Mouse (Mus musculus) cerebellum, adult (tissue): Measurements from ENCODE around the gene Nr3c2.

Experiments
- ATAC-seq: cut with Nextera tagmentation; 2 replicates; pipeline ENCODE4 v1.9.2; 2017; ENCODE audit warnings: mild to moderate bottlenecking, moderate library complexity, mixed read lengths; ENCODE audit not compliant: insufficient number of reproducible peaks, low FRiP score, low TSS enrichment

Nr3c2 gene

GRCm38 (mm10) chr8:76899411-76900154 is at the start of gene Nr3c2:
Nr3c2 (plus strand) TSS chr8:76899442.
- ATAC-seq, result peak; percentile 3; the same call in 1 of the 2 replicates

GRCm38 (mm10) chr8:76858534-76858933 is 40.7 kb upstream of the Nr3c2 start:
- no peak for ATAC-seq

- ATAC-seq, result peak; percentile 49; the same call in 1 of the 2 replicates
Measured at GRCm38 (mm10) chr8:76859709-76860108, 39.5 kb upstream of the Nr3c2 start.

GRCm38 (mm10) chr8:76863066-76863465 is 36.2 kb upstream of the Nr3c2 start:
- no peak for ATAC-seq

- no peak for ATAC-seq
Measured at GRCm38 (mm10) chr8:76876809-76877208, 22.4 kb upstream of the Nr3c2 start.

GRCm38 (mm10) chr8:76897050-76897449 is 2.2 kb upstream of the Nr3c2 start:
- no peak for ATAC-seq

GRCm38 (mm10) chr8:76898721-76899410 is 376 bp upstream of the Nr3c2 start:
- ATAC-seq, result peak; percentile 50

GRCm38 (mm10) chr8:76900155-76901141 is 1.2 kb downstream of the Nr3c2 start:
- peak; percentile 4; the same call in 1 of the 2 replicates for ATAC-seq

- ATAC-seq, result peak; percentile 85
Measured at GRCm38 (mm10) chr8:76901430-76902204, 2.4 kb downstream of the Nr3c2 start.

- ATAC-seq, result peak; percentile 51
Measured at GRCm38 (mm10) chr8:76902205-76903078, 3.2 kb downstream of the Nr3c2 start.

- no peak for ATAC-seq
Measured at GRCm38 (mm10) chr8:76911206-76911605, 12.0 kb downstream of the Nr3c2 start.

GRCm38 (mm10) chr8:76912678-76913077 is 13.4 kb downstream of the Nr3c2 start:
- no peak for ATAC-seq

GRCm38 (mm10) chr8:76913207-76913606 is 14.0 kb downstream of the Nr3c2 start:
- no peak for ATAC-seq

- no peak for ATAC-seq
Measured at GRCm38 (mm10) chr8:76915260-76915659, 16.0 kb downstream of the Nr3c2 start.

- ATAC-seq, result no peak
Measured at GRCm38 (mm10) chr8:76919546-76919945, 20.3 kb downstream of the Nr3c2 start.

- no peak for ATAC-seq
Measured at GRCm38 (mm10) chr8:76924150-76924549, 24.9 kb downstream of the Nr3c2 start.

GRCm38 (mm10) chr8:76928326-76928725 is 29.1 kb downstream of the Nr3c2 start:
- ATAC-seq, result no peak

- no peak for ATAC-seq
Measured at GRCm38 (mm10) chr8:76928808-76929207, 29.6 kb downstream of the Nr3c2 start.

GRCm38 (mm10) chr8:76965046-76965445 is 65.8 kb downstream of the Nr3c2 start:
- ATAC-seq, result no peak
